Mouse (Mus musculus) CH12.LX (cell line): Measurements from ENCODE around the gene Dennd5a.

Experiments used
- CTCF ChIP-seq, 2 experiments: IDR thresholded peaks in 1 of 2; conservative IDR thresholded peaks in 1 of 2; 2 replicates each; pipeline ENCODE4 v1.5.1; 2011 to 2012; ENCODE audit warnings: low read depth in 2 of 2, low read length in 2 of 2, improper control_type of control experiment in 1 of 2, inconsistent platforms in 1 of 2, mild to moderate bottlenecking in 1 of 2, moderate library complexity in 1 of 2
- POLR2A ChIP-seq: IDR thresholded peaks from 2 replicates; pipeline ENCODE4 v1.6.1; 2011; ENCODE audit warnings: low read depth, mild to moderate bottlenecking, improper control_type of control experiment, low read length

GRCm38 (mm10) chr7:110009084-110009483 lies 48.8 kb upstream of the Dennd5a start:
- TF ChIP-seq POLR2A = no peak
- no peak for TF ChIP-seq CTCF (conservative IDR thresholded peaks at IDR 0.05 in 1 of 2, IDR thresholded peaks at IDR 0.05 in 1 of 2; ENCODE audit: low read depth in 2 of 2, low read length in 2 of 2)
